Mouse (Mus musculus) heart, embryonic 16.5 days (tissue): ENCODE results near the gene Cdkl1. TPM values are rescaled to one million over a fixed set of nuclear protein-coding genes. Genes with fewer than 3 reads are reported as not detected.

Experiments
- ATAC-seq: fragments of 200-750 bp; cut with Nextera tagmentation; replicated peaks from 2 replicates; pipeline ENCODE4 v1.8.0; 2017; ENCODE audit warnings: moderate number of reproducible peaks; ENCODE audit not compliant: insufficient read depth, low FRiP score; ENCODE audit errors: extremely low read depth
- H3K27ac ChIP-seq: fragments of 300-500 bp; sonication (generic); 2 replicates; pipeline ENCODE4 v1.5.1; 2014; ENCODE audit warnings: mild to moderate bottlenecking, low read length, control low read depth, moderate library complexity
- H3K27me3 ChIP-seq: fragments of 300-500 bp; sonication (generic); 2 replicates; pipeline ENCODE4 v1.6.1; 2014; ENCODE audit warnings: low read length, mixed read lengths; ENCODE audit not compliant: control insufficient read depth, insufficient read depth
- H3K36me3 ChIP-seq: fragments of 300-500 bp; sonication (generic); 2 replicates; pipeline ENCODE4 v1.6.1; 2014; ENCODE audit not compliant: control insufficient read depth, insufficient read depth
- H3K4me1 ChIP-seq: fragments of 300-500 bp; sonication (generic); 2 replicates; pipeline ENCODE4 v1.6.1; 2014; ENCODE audit warnings: low read length, mixed read lengths; ENCODE audit not compliant: control insufficient read depth, insufficient read depth
- H3K4me2 ChIP-seq: fragments of 300-500 bp; sonication (generic); 2 replicates; pipeline ENCODE4 v1.6.1; 2014; ENCODE audit warnings: low read depth, mild to moderate bottlenecking, control low read depth, low read length
- H3K4me3 ChIP-seq: fragments of 300-500 bp; sonication (generic); 2 replicates; pipeline ENCODE4 v1.5.1; 2014; ENCODE audit warnings: mild to moderate bottlenecking, control low read depth, low read length
- H3K9ac ChIP-seq: fragments of 300-500 bp; sonication (generic); 2 replicates; pipeline ENCODE4 v1.6.1; 2014; ENCODE audit warnings: low read length, control low read depth
- H3K9me3 ChIP-seq: fragments of 300-500 bp; sonication (generic); replicated peaks from 2 replicates; pipeline ENCODE4 v1.6.1; 2016; ENCODE audit warnings: low read length; ENCODE audit not compliant: control insufficient read depth
- WGBS: fragments of 180-500 bp; shearing (Covaris S2); extraction: QIAGEN DNeasy Blood & Tissue Kit; methylation state at CpG from one replicate; pipeline ENCODE4 v1.1.7; 2014; 5-methylcytosine and 5-hydroxymethylcytosine counted together
- microRNA counts: library from miRNA; unstranded; fragments of <30 nt; microRNA quantifications from one replicate; lab custom pipeline; 2016
- microRNA-seq: library from miRNA; unstranded; fragments of <30 nt; microRNA quantifications from one replicate; pipeline ENCODE4, GENCODE M21; 2017
- polyA plus RNA-seq: library from polyadenylated mRNA; unstranded; fragments of >200 nt; fragmentation: Nextera tagmentation; extraction: Ambion mirVana; gene quantifications from 2 replicates; pipeline ENCODE4 v1.2.1, GENCODE M21; 2015

Gene Cdkl1
- polyA plus RNA-seq, 1 experiment from 2014 or later = 5.2 TPM

DNA sequence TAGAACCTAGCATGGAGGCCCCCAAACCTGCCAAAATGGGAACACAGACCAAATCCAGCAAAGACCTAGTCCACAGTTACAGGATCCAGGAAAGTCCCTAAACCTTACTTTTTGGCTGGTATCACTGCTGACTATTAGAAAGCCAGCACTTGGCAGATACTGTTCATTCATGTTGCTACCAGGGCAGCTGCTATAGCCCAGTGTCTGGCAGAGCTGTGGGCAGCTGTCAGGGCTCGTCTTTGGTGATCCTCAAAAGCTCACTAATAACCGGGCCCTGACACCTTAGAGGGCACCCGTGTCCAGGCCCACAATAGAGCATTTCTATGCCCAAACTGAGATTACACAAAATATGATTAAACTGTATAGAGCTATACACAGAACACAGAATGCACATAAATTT, 68.2 kb downstream of the Cdkl1 start:
- H3K9ac ChIP-seq = no peak overlapping the region
- H3K36me3 ChIP-seq = peaks cover 15% of the 10 kb centered on the region; the same call in 1 of the 2 replicates
- no peaks in the 10 kb centered on the region for H3K27me3 ChIP-seq
- H3K9me3 ChIP-seq = peaks cover 8% of the 10 kb centered on the region
- no peak overlapping the region for H3K4me2 ChIP-seq
- H3K4me3 ChIP-seq = no peak overlapping the region
- 89% methylated on average over 3 of the region's 3 CpGs for WGBS
- no peak for ATAC-seq
- no peak overlapping the region for H3K27ac ChIP-seq
- peaks cover 16% of the 10 kb centered on the region for H3K4me1 ChIP-seq

DNA sequence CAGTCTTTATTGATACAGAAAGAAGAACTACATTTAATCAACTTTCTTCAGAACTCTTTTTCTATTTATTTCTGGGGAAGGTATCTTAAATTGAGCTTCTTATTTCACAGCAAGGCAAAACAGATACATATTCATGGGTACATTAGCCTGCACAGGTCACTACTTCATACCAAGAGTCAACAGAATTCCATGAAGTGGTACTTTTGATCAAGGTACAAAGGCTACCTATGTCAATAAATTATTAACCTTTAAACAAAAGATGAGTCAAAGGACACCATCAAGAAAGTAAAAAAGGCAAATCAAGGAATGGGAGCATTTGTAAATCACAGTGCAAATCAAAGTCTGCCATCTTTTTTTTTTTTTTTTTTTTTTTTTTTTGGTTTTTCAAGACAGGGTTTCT, 77.4 kb downstream of the Cdkl1 start:
- H3K27me3 ChIP-seq = no peaks in the 10 kb centered on the region
- no peak for ATAC-seq
- no peak overlapping the region for H3K27ac ChIP-seq
- H3K4me3 ChIP-seq = no peak overlapping the region
- H3K4me1 ChIP-seq = no peaks in the 10 kb centered on the region
- no peak overlapping the region for H3K4me2 ChIP-seq
- H3K9ac ChIP-seq = no peak overlapping the region
- H3K36me3 ChIP-seq = peaks cover 5% of the 10 kb centered on the region
- 0 out of 2 replicates have a peak, but pooled peaks cover 2% of the 10 kb centered on the region for H3K9me3 ChIP-seq

DNA sequence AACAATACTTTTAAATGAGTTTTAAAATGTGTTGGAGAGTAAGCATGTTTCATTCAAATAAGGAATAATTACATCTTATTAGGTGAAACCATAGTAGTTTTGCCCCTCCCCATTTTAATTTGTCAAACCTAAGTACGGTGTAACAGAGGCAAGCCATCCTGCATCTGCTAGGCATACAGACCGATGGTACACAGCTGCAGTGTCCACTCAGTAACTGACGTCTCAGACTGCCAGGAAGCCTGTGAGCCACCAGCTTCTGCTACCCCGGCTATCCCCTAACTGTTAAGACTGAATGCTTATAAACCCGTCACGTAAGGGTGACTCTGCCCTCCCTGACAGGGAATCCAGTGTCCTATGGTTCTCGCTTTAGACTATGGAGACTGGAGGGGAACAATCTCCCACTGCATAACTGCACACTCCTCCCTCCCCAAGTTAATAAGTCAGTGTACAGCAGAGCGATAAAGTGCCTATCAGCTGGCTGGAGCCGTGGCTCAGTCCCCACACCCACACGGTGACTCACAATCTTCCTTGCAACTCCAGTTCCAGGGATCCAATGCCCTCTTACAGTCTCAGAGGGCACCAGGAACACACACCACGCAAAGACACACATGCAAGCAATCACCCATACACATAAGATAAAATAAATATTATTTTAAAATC, 86.1 kb downstream of the Cdkl1 start:
- 52% methylated on average over 11 of the region's 11 CpGs for WGBS
- Histone ChIP-seq H3K9me3 (no peaks in the 10 kb centered on the region), H3K4me1 (peaks cover 3% of the 10 kb centered on the region; the same call in 1 of the 2 replicates), H3K27ac (no peak overlapping the region), H3K36me3 (peaks cover 6% of the 10 kb centered on the region; the same call in 1 of the 2 replicates), H3K9ac (no peak overlapping the region), H3K4me3 (no peak overlapping the region), H3K4me2 (no peak overlapping the region), H3K27me3 (no peaks in the 10 kb centered on the region)
- peak; percentile 52; the same call in 1 of the 2 replicates for ATAC-seq

DNA sequence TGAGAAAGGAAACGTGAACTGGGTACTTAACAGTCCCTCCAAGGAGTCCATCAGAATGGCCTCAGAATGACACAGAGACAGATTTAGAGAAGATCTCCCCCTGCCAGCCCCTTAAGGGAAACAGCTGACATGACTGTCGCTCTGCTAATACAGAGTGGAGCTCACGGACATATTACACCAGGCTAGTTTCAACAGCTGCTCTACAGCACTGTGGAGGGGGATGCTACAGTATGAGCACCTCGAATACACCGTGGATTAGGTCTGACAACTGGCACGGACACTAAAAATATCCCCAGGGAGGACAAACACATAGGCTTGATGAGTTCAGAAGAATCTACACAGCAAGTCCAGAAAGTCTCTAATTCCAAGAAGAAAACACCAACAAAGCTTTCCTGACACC, 92.7 kb downstream of the Cdkl1 start:
- H3K36me3 ChIP-seq = peaks cover 9% of the 10 kb centered on the region; the same call in 1 of the 2 replicates
- H3K4me3 ChIP-seq = no peak overlapping the region
- no peak for ATAC-seq
- no peaks in the 10 kb centered on the region for H3K4me1 ChIP-seq
- H3K4me2 ChIP-seq = no peak overlapping the region
- whole genome bisulfite sequencing = 76% methylated on average over 6 of the region's 6 CpGs
- no peaks in the 10 kb centered on the region for H3K27me3 ChIP-seq
- no peak overlapping the region for H3K9ac ChIP-seq
- H3K9me3 ChIP-seq = no peaks in the 10 kb centered on the region
- no peak overlapping the region for H3K27ac ChIP-seq

MicroRNAs encoded within 50 kb of the gene (microRNA counts, 519-probe panel; counts per million panel counts)
- not detected for microRNA mmu-miR-681 (lab: Ali Mortazavi, UCI)

Small RNAs within 50 kb of the gene (microRNA-seq; reads per million reads assigned to microRNA genes)
- gene Mir681 = not detected

Other genes with a start within 250 kb of the Cdkl1 start
- gene Vcpkmt, start 208.2 kb downstream of the Cdkl1 start, polyA plus RNA-seq = 15.7 and 19.2 TPM in 2 replicates
- gene Sos2, start 109.4 kb downstream of the Cdkl1 start, polyA plus RNA-seq = 7.1 and 7.6 TPM in 2 replicates
- gene L2hgdh, start 66.4 kb downstream of the Cdkl1 start, polyA plus RNA-seq = 18.4 and 18.5 TPM in 2 replicates
- 35.4 and 39.2 TPM in 2 replicates for gene Atp5s, start 66.3 kb downstream of the Cdkl1 start, polyA plus RNA-seq
- 4.6 and 6.1 TPM in 2 replicates for gene Atl1, start 101.3 kb upstream of the Cdkl1 start, polyA plus RNA-seq
- gene Map4k5, start 101.9 kb upstream of the Cdkl1 start, polyA plus RNA-seq = 25.2 and 27.5 TPM in 2 replicates
- gene Sav1, start 195.7 kb upstream of the Cdkl1 start, polyA plus RNA-seq = 1.8 and 4.4 TPM in 2 replicates